Mouse (Mus musculus): ENCODE measurements at regions not wholly inside any gene's neighbourhood (a gene's known extent, or its start where the extent isn't known, plus 50 kb on each side); places are given as distances from the start of the nearest gene placed in this dataset.

DNA sequence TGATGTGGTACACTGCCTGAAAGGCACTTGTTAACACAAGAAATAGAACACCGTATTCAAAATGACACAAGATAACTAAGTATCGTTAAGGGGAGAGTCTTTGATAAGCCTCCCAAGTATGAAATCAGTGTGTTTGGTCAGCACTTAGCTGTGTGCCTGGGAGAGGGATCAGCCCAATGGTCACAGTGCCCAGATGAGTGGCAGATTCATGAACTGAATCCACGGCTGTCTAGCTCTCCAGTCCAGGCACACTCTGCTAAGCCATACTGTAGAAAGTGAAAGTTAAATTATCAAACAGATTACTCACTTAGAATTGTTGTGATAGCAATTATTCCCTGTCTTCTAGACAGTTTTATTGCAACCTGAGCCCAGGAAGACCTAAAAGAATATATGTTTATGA, 176.0 kb upstream of the Far2 start:
- TF ChIP-seq ZC3H11A (IDR thresholded peaks at IDR 0.05; ENCODE audit: low read depth, low read length) (no peak), MXI1 (IDR thresholded peaks at IDR 0.05; ENCODE audit: low read depth, low read length) (no peak), RCOR1 (conservative IDR thresholded peaks at IDR 0.05; ENCODE audit: low read depth, low read length) (no peak), CHD2 (IDR thresholded peaks at IDR 0.05; ENCODE audit: low read length) (no peak), EP300 (IDR thresholded peaks at IDR 0.05; ENCODE audit: low read length) (no peak), ZKSCAN1 (IDR thresholded peaks at IDR 0.05; ENCODE audit: borderline replicate concordance, low read depth, low read length) (no peak), CTCF (conservative IDR thresholded peaks at IDR 0.05 in 1 of 2, IDR thresholded peaks at IDR 0.05 in 1 of 2; ENCODE audit: low read depth in 2 of 2, low read length in 2 of 2) (no peak), MYC (IDR thresholded peaks at IDR 0.05; ENCODE audit: low read depth, low read length) (no peak), E2F4 (IDR thresholded peaks at IDR 0.05; ENCODE audit: insufficient replicate concordance, low read depth, low read length) (no peak), POLR2A (IDR thresholded peaks at IDR 0.05; ENCODE audit: low read depth, low read length) (no peak), RAD21 (IDR thresholded peaks at IDR 0.05; ENCODE audit: low read depth, low read length) (no peak), ELF1 (IDR thresholded peaks at IDR 0.05; ENCODE audit: low read depth, low read length) (no peak), NRF1 (IDR thresholded peaks at IDR 0.05; ENCODE audit: low read depth, low read length) (no peak), TCF12 (IDR thresholded peaks at IDR 0.05; ENCODE audit: low read depth, low read length) (no peak)

Data from CH12.LX (cell line).